In the genomic region with DNA sequence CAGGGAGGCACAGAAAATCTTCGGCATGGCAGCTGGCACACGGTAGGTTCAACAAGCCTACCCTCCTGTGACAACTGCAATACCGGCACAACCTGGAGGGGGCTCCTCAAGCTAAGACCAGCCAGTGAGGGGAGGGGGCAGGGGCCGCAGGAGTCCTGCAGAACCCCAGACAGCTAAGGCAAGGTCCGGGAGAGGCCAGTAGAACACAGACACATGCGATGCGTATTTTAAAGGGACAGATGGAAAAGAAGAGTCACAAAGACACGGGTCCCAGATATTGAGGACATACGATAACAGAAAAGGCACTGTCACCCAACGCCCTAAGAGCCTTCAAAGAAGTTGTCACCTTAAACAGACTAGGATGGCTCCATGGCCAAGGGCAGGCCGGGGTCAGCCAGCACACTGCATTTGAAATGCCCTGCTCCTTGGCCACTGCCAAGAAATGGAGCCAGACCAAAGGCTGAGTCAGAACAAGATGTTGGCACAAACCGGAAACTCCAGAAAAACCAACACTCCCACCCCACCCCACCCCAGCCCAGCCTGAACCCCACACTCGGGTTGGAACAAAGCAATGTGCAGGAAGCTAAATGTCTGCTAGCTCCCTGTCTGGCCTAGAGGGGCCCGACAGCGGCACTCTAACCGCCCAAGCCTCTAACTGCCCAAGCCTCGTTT, we compare ENCODE assay signal across 10 mouse cellular contexts. TPM values are rescaled to one million over a fixed set of nuclear protein-coding genes. Genes with fewer than 3 reads are reported as not detected.
DNase-seq lines count a peak whose midpoint lies in the region; ATAC-seq lines count a peak whose summit lies in the region.
"Had no signal": no experiment of that assay in that cellular context is flagged by ENCODE, and none has a peak within 500 bp of the region (broad histone marks: within the 10 kb centered on the region; RNA-seq: fewer than 3 reads in every experiment).

No protein-coding gene starts in this region.

- H3K4me2 ChIP-seq in limb, embryonic 15.5 days = no peak overlapping the region
- H3K4me2 ChIP-seq: embryonic facial prominence, embryonic 13.5 days; limb, embryonic 12.5 days had no signal

- peaks cover 51% of the 10 kb centered on the region for H3K36me3 ChIP-seq in limb, embryonic 15.5 days
- H3K36me3 ChIP-seq in limb, embryonic 10.5 days = peaks cover 96% of the 10 kb centered on the region

- DNase-seq in cerebellum, postnatal 10 days = peak; percentile 84 to 85
- no peak for DNase-seq in cerebellum, adult 8-10 months
- DNase-seq in limb, embryonic 10.5 days (ENCODE audit: low spot score) = no peak
- DNase-seq in adrenal gland, postnatal 10 days = peak; percentile 62
- peak; percentile 41 for DNase-seq in lung, postnatal 36 days
- DNase-seq in left cerebral cortex, postnatal 25 days (ENCODE audit: low spot score in 2 of 2) = no peak
- DNase-seq in liver = no peak

- H3K9ac ChIP-seq in limb, embryonic 15.5 days = no peak overlapping the region
- H3K9ac ChIP-seq: embryonic facial prominence, embryonic 13.5 days; limb, embryonic 12.5 days had no signal

- no peaks in the 10 kb centered on the region for H3K27me3 ChIP-seq in limb, embryonic 15.5 days
- H3K27me3 ChIP-seq in limb, embryonic 10.5 days (ENCODE audit: low read depth, poor library complexity, severe bottlenecking) = no peaks in the 10 kb centered on the region
- H3K27me3 ChIP-seq: embryonic facial prominence, embryonic 13.5 days; limb, embryonic 12.5 days had no signal

- intact Hi-C loops in left cerebral cortex, postnatal 25 days (cut with DNase I) = loop anchor here (10.0 kb wide), 1 partner anchor 403 kb away; no protein-coding TSS in a partner anchor

- H3K4me1 ChIP-seq in limb, embryonic 15.5 days = peaks cover 16% of the 10 kb centered on the region; the same call in 1 of the 2 replicates
- H3K4me1 ChIP-seq in limb, embryonic 10.5 days = peaks cover 4% of the 10 kb centered on the region; the same call in 1 of the 2 replicates
- H3K4me1 ChIP-seq: embryonic facial prominence, embryonic 13.5 days had no signal

- WGBS in limb, embryonic 15.5 days = 75% methylated on average over 17 of the region's 17 CpGs
- WGBS in limb, embryonic 10.5 days = 84% methylated on average over 17 of the region's 17 CpGs

- ATAC-seq in limb, embryonic 15.5 days (ENCODE audit: insufficient number of reproducible peaks, low FRiP score, low TSS enrichment, low read depth) = no peak

- H3K27ac ChIP-seq in limb, embryonic 15.5 days = 0 out of 2 replicates have a peak overlapping the region, but pooled peaks have one; percentile 43
- H3K27ac ChIP-seq in limb, embryonic 10.5 days = no peak overlapping the region
- H3K27ac ChIP-seq: embryonic facial prominence, embryonic 13.5 days; limb, embryonic 12.5 days had no signal

- H3K9me3 ChIP-seq in limb, embryonic 15.5 days = no peaks in the 10 kb centered on the region
- H3K9me3 ChIP-seq in limb, embryonic 10.5 days (replicated peaks) = no peaks in the 10 kb centered on the region
- H3K9me3 ChIP-seq: embryonic facial prominence, embryonic 13.5 days; limb, embryonic 12.5 days had no signal

- no peak overlapping the region for H3K4me3 ChIP-seq in limb, embryonic 15.5 days
- H3K4me3 ChIP-seq in limb, embryonic 10.5 days = no peak overlapping the region
- H3K4me3 ChIP-seq: embryonic facial prominence, embryonic 13.5 days; limb, embryonic 12.5 days had no signal

RNA-seq across cellular contexts. Expression of a gene that starts 53.4 kb away (rescaled TPM):
- 64.9 and 69.1 TPM in 2 replicates for polyA plus RNA-seq in limb, embryonic 15.5 days (2015; fragmentation: Nextera tagmentation; extraction: Ambion mirVana)
- 138 and 172 TPM in 2 replicates for polyA plus RNA-seq in limb, embryonic 10.5 days (2016; fragmentation: Nextera tagmentation; extraction: Ambion mirVana)
- total RNA-seq in adrenal gland, postnatal 10 days (2021) = 10 to 100 TPM; 51.6 to 53.4 TPM
- 10 to 100 TPM; 44.6 to 46.9 TPM for total RNA-seq in left cerebral cortex, postnatal 25 days (2021)

Comparison
In these comparisons a context has a peak if more than half of its experiments do, and no peak if none do; other contexts are left out.
1. DNase-seq: peak in cerebellum, postnatal 10 days (2 of 2), adrenal gland, postnatal 10 days (single experiment) and lung, postnatal 36 days (single experiment); none in cerebellum, adult 8-10 months (single experiment), limb, embryonic 10.5 days (single experiment), left cerebral cortex, postnatal 25 days (0 of 2) and liver (single experiment).